Mouse (Mus musculus): Measurements from ENCODE around the gene Chst11. TPM values are rescaled to one million over a fixed set of nuclear protein-coding genes. Genes with fewer than 3 reads are reported as not detected.

Chst11 gene
- total and polyA plus RNA-seq, 3 experiments = 3.1 to 10.6 TPM; not detected in 1

DNA sequence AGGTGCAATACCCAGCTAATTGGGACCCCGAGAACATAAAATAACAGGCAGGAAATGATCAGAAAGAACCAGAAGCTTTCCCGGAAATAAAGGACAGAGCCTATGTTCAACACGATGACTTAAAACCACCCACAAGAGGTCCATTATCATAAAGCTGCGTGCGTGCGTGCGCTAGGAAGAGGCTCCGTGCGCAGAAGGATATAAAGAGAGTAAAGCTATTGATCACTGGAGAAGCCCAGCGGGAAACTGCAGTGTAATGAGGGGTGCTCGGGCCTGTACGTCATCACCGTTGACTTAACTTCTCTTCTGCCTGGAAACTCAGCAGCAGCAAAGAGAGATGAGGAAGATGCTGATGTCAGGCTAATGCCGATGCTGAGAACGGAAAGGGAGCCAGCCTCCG lies 224.8 kb downstream of the Chst11 start:
- H3K79me2 ChIP-seq (ENCODE audit: control insufficient read depth, insufficient read depth, low read length, poor library complexity) = no peaks in the 10 kb centered on the region
- H3K9ac ChIP-seq (ENCODE audit: control insufficient read depth, low read depth, low read length, poor library complexity, severe bottlenecking) = no peak overlapping the region
- H3K36me3 ChIP-seq (ENCODE audit: control insufficient read depth in 1 of 2, insufficient read depth in 2 of 2, low read length in 2 of 2) = peaks cover 0 to 9% of the 10 kb centered on the region in 2 experiments; a peak in 2 of 4 replicates
- H3K4me3 ChIP-seq (ENCODE audit: control insufficient read depth in 1 of 2, insufficient read depth in 1 of 2, low read depth in 2 of 2, low read length in 2 of 2) = no peak overlapping the region
- TF ChIP-seq ZNF384 (IDR thresholded peaks at IDR 0.05; ENCODE audit: low read depth, low read length) (no peak), ZMIZ1 (IDR thresholded peaks at IDR 0.05; ENCODE audit: low read depth, low read length) (no peak), USF2 (IDR thresholded peaks at IDR 0.05; ENCODE audit: borderline replicate concordance in 1 of 2, insufficient read depth in 1 of 2, low read depth in 1 of 2, low read length in 2 of 2) (no peak), UBTF (IDR thresholded peaks at IDR 0.05; ENCODE audit: borderline replicate concordance, insufficient read depth, low read depth, low read length) (no peak), HCFC1 (IDR thresholded peaks at IDR 0.05; ENCODE audit: low read depth, low read length) (no peak), KAT2A (conservative IDR thresholded peaks at IDR 0.05; ENCODE audit: low read depth, low read length) (no peak), E2F4 (IDR thresholded peaks at IDR 0.05; ENCODE audit: borderline replicate concordance, low read depth, low read length) (no peak), MYC (IDR thresholded peaks at IDR 0.05; ENCODE audit: low read depth, low read length) (no peak), TBP (IDR thresholded peaks at IDR 0.05; ENCODE audit: low read depth, low read length) (no peak), MYB (IDR thresholded peaks at IDR 0.05; ENCODE audit: low read depth, low read length) (no peak), NELFE (IDR thresholded peaks at IDR 0.05; ENCODE audit: low read depth, low read length) (no peak), TCF12 (IDR thresholded peaks at IDR 0.05; ENCODE audit: low read depth, low read length) (no peak), EP300 (IDR thresholded peaks at IDR 0.05; ENCODE audit: low read depth in 1 of 2, low read length in 2 of 2) (no peak), USF1 (IDR thresholded peaks at IDR 0.05; ENCODE audit: low read depth, low read length) (no peak), POLR2AphosphoS5 (IDR thresholded peaks at IDR 0.05; ENCODE audit: borderline replicate concordance, low read depth, low read length) (no peak), ELF1 (IDR thresholded peaks at IDR 0.05; ENCODE audit: low read depth, low read length) (no peak), GABPA (IDR thresholded peaks at IDR 0.05; ENCODE audit: low read depth, low read length) (no peak), POLR2AphosphoS2 (IDR thresholded peaks at IDR 0.05; ENCODE audit: low read length) (no peak), MEF2A (IDR thresholded peaks at IDR 0.05; ENCODE audit: extremely low read depth, insufficient replicate concordance, low read depth, low read length, poor library complexity, severe bottlenecking) (no peak)
- H3K27me3 ChIP-seq (ENCODE audit: control insufficient read depth in 1 of 2, insufficient read depth in 2 of 2, low read length in 2 of 2) = no peaks in the 10 kb centered on the region
- no peaks in the 10 kb centered on the region for H3K9me3 ChIP-seq (replicated peaks; ENCODE audit: insufficient read depth, low read length)
- no peak for DNase-seq (ENCODE audit: low read depth, low spot score)
- no peak overlapping the region for H3K27ac ChIP-seq (ENCODE audit: control insufficient read depth, low read depth, low read length)
- H3K4me1 ChIP-seq (ENCODE audit: control insufficient read depth in 1 of 2, insufficient read depth in 2 of 2, low read length in 2 of 2) = peaks cover 5 to 10% of the 10 kb centered on the region in 2 experiments

DNA sequence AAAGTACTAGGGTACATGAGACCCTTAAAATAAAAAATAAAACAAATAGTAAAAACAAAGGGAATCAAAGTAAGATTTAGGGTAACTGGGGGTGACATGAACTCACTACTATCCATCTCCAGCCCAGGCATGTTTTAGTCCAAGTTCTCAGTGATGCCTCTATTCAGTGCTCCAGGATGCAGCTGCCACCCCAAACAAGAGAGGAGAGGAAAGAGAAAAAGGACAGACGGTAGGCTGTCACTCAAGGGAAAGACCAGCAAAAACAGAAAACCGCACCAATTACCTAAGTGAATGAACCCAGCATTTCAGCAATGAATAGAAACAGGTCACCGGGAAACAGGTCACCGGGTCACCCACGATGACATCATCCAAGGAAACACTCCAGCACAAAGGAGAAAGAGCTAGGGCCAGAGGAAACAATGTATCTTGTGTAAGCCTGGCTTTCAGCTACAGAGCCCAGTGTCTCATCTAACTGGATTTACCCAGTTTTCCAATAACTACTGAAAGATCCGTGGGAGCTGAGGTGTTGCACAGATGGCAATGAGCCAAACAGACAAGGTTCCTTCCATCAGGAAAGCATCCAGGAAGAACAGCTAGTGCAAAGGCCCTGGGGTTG lies 225.8 kb downstream of the Chst11 start:
- Histone ChIP-seq H3K36me3 (ENCODE audit: control insufficient read depth in 1 of 2, insufficient read depth in 2 of 2, low read length in 2 of 2) (peaks cover 0 to 16% of the 10 kb centered on the region in 2 experiments; a peak in 2 of 4 replicates), H3K9ac (ENCODE audit: control insufficient read depth, low read depth, low read length, poor library complexity, severe bottlenecking) (no peak overlapping the region), H3K4me1 (ENCODE audit: control insufficient read depth in 1 of 2, insufficient read depth in 2 of 2, low read length in 2 of 2) (peaks cover 12 to 19% of the 10 kb centered on the region in 2 experiments), H3K4me3 (ENCODE audit: control insufficient read depth in 1 of 2, insufficient read depth in 1 of 2, low read depth in 2 of 2, low read length in 2 of 2) (no peak overlapping the region), H3K27ac (ENCODE audit: control insufficient read depth, low read depth, low read length) (no peak overlapping the region), H3K9me3 (replicated peaks; ENCODE audit: insufficient read depth, low read length) (no peaks in the 10 kb centered on the region), H3K27me3 (ENCODE audit: control insufficient read depth in 1 of 2, insufficient read depth in 2 of 2, low read length in 2 of 2) (no peaks in the 10 kb centered on the region), H3K79me2 (ENCODE audit: control insufficient read depth, insufficient read depth, low read length, poor library complexity) (no peaks in the 10 kb centered on the region)
- DNase-seq (ENCODE audit: low read depth, low spot score) = no peak
- TF ChIP-seq MEF2A (IDR thresholded peaks at IDR 0.05; ENCODE audit: extremely low read depth, insufficient replicate concordance, low read depth, low read length, poor library complexity, severe bottlenecking) (no peak), EP300 (IDR thresholded peaks at IDR 0.05; ENCODE audit: low read depth in 1 of 2, low read length in 2 of 2) (no peak), TCF12 (IDR thresholded peaks at IDR 0.05; ENCODE audit: low read depth, low read length) (no peak), MYC (IDR thresholded peaks at IDR 0.05; ENCODE audit: low read depth, low read length) (no peak), POLR2AphosphoS5 (IDR thresholded peaks at IDR 0.05; ENCODE audit: borderline replicate concordance, low read depth, low read length) (no peak), CTCF (IDR thresholded peaks at IDR 0.05 in 2 of 3, conservative IDR thresholded peaks at IDR 0.05 in 1 of 3; ENCODE audit: control insufficient read depth in 1 of 3, insufficient read depth in 1 of 3, low read depth in 2 of 3, low read length in 3 of 3, poor library complexity in 1 of 3, severe bottlenecking in 1 of 3) (no peak)
